Mouse (Mus musculus) megakaryocyte progenitor cell, adult 5-6 weeks (primary cell): ENCODE measurements around the gene Gm45233. TPM values are rescaled to one million over a fixed set of nuclear protein-coding genes. Genes with fewer than 3 reads are reported as not detected.
"Not testable (repeated sequence)": the region's sequence is repeated elsewhere in the genome, so short reads cannot be mapped to it uniquely, and the experiment has no call there.

Experiments used
- ATAC-seq: replicated peaks from 2 replicates; pipeline ENCODE4 v1.8.0; 2016; ENCODE audit warnings: mild to moderate bottlenecking, moderate TSS enrichment, inconsistent platforms; ENCODE audit not compliant: poor library complexity
- total RNA-seq, 2 experiments: library from RNA; stranded (forward) in 1 of 2; stranded (reverse) in 1 of 2; fragments of 157-497, 149-512 nt in 1 of 2; fragments of 200-1000 nt in 1 of 2; gene quantifications; 2 replicates each; pipeline versions ENCODE4 v1.2.3 to v1.2.4; 2015 to 2017

The Gm45233 gene
- total RNA-seq (2015): not detected in 2 replicates
- total RNA-seq (2017): 1.8 and 2.3 TPM in 2 replicates

GRCm38 (mm10) chr7:43443917-43444293 lies at the start of gene Gm45233, which contains the start of gene Etfb:
Gene Gm45233 (plus strand): TSS chr7:43444128.
Gene Etfb (plus strand): TSS chr7:43444083.
- ATAC-seq: peak; percentile 73

DNA sequence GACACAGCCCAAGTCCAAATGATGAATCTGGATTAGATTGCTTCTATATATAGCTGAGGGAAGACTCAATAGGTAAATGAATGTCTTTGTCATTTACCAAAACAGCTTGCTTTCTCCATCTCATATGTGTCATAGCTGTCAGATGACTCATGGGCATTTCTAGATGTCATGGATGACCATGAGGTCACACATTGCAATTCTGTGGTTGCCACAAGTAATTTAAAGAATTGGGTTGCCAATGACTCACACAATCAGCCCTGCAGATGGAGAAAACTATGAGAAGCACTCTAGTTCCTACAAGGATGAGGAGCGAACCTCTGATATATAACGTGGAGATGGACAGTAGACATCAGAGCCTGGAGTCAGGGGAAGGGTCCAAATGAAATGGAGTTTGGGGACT lies 44.4 kb upstream of the Gm45233 start:
- ATAC-seq: no peak

DNA sequence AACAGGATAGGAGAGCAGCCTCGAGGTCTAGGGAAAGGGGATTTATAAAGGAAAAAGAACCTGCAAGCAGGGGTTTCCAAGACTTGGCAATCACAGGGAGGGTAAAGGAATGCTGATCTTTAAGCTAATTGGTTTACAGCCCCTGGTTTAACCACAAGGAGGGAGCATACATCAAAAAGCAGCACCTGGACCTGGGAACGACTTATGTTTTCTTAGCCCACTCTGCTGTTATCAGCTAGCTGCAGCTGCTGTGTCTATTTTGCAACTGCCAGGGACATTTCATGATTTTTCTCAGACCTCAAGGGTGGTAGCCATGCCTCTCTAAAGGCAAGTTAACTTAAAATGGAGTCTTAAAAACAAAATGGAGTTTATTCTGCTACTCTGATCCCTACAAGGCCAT lies 41.2 kb upstream of the Gm45233 start:
- ATAC-seq: peak; percentile 68

- no peak for ATAC-seq
Measured at GRCm38 (mm10) chr7:43407573-43407972, 36.4 kb upstream of the Gm45233 start.

DNA sequence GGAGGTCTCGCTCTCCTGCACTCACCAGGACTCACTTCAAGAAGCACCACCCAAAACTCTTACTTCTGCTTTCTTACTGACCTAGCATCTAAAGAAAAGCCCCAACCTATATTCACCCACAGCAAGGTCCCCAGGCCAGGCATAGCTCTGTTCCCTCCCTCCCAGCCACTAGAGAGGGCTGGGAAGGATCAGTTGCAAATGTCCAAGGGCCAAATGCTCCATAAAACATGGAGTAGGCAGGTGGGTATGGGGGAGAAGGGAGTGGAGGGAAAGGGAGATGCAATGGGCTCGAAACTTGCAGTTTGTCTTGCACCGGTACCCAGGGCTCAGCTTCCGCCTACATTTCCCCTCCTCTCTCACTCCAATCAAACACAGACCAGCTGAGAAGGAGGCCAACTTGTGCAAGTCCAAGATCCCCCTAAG lies 35.8 kb upstream of the Gm45233 start, which contains the start of gene Siglecg:
Gene Siglecg, plus strand, starts transcription at position 74 of the 423 bp plus-strand sequence.
- peak; percentile 83 for ATAC-seq

GRCm38 (mm10) chr7:43409084-43409483 lies 34.8 kb upstream of the Gm45233 start:
- ATAC-seq: no peak

- ATAC-seq: not testable (repeated sequence)
Measured at GRCm38 (mm10) chr7:43411724-43412123, 32.2 kb upstream of the Gm45233 start.

- ATAC-seq: no peak
Measured at GRCm38 (mm10) chr7:43417298-43417697, 26.6 kb upstream of the Gm45233 start.

DNA sequence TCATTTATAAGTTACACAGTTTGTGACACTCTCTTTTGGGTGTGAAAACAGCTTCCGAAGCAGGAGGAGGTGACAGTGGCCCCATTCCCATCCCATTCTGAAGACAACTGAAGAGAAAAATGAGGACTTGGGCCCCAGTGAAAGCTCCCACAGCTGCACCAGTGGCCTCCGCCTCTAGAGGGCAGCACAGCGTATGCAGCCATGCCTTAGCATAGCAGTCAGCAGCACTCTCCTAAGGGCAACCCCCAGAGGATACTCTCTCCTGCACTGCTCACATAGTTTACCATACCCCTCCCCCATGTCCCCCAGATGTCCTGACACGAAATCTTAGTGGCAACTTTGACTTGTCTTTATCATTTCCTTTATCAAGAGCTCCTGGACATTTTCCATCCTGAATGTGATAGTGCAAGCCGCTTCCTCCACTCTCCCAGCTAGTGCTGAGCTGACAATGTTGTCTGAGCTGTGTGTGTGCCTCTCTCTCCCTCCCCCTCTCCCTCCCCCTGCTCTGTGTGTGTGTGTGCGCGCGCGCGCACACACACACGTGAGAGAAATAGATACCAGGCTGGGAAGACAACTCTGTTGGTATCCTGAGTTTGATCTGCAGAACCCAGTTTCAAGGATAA lies 20.8 kb upstream of the Gm45233 start:
- peak; percentile 97 for ATAC-seq

DNA sequence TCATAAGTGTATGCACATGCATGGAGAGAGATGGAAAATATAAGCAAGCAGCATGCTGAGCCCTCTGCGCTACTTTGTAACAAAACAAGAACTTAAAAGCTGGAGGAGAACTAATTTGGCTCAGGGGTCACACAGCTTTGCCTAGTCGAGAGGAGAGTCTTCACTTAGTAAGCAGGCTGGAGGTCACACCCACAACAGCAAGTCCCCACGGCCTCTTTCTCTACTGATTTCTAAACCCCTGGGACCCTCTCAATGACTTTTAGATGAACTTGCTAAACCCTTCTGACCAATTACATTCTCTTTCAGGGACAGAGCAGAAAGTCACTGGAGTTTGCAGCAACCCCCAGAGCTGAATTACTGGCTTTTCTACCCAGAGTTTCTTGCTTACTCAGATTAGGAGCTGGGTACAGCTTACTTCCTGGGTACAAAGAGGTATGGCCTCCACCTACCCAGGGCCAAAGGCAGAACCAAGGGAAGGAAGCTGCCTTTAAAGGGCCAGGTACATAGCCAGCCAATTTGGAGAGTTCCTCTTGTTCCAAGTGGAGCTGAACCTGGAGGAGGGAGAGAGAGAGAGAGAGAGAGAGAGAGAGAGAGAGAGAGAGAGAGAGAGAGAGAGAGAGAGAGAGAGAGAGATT lies 19.8 kb upstream of the Gm45233 start:
- ATAC-seq: no peak

DNA sequence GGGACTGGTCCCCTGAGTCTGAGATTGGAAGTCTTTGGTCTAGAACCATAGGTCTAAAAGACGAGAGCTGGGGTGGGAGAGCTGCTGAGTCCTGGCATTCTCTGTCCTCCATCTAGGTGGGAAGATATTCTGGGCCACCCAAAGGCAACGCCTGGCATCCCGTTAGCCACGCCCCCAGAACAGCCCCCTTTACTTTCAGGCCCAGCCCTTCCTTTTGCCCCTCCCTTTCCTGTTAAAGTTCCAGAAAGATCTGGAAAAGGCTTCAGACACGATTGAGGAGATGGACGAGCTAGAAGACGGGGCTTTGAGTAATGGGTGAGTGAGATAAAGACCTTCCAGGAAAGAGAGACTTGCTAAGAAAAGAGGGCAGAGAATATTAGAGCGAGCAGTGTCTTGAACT lies 16.5 kb upstream of the Gm45233 start, which contains the start of gene Lim2:
Gene Lim2, plus strand, starts transcription at position 265 of the 400 bp plus-strand sequence.
- ATAC-seq: no peak

DNA sequence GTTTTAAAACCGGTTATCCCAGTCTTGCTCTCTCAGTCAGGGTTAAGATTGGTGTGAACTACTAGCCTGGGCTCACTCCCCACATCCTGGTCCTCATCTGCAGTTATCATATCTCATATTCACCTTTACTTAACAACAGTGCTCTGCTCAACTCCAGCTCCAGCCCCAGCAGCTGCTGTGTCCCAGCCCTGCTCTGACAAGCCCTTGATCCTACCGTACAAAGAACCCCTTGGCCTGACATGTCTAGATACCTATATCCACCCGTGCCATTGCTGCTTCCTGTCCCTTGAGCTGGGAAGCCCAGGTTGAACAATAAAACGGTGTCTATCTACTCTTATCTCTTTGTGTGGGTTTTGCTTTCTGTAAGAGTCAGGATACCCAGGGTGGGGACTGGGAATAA lies 14.4 kb upstream of the Gm45233 start:
- ATAC-seq: no peak

DNA sequence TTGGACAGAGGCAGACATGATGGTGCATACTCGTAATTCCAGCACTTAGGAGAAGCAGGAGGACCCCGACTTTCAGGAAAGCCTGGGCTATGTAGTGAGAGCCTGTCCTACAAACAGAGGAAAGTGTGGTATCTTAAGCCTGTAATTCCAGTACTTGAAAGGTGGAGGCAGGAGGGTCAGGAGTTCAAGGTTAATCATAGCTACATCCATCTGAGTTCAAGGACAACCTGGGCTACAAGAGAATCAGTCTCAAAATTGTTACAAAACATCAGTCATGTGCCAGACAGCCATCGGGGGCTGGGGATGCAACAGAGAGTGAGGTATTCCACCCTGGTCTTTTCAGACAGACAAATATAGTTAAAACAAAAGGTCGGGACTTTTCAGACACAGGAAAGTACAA lies 11.0 kb upstream of the Gm45233 start:
- no peak for ATAC-seq

- no peak for ATAC-seq
Measured at GRCm38 (mm10) chr7:43434676-43435075, 9.3 kb upstream of the Gm45233 start.

DNA sequence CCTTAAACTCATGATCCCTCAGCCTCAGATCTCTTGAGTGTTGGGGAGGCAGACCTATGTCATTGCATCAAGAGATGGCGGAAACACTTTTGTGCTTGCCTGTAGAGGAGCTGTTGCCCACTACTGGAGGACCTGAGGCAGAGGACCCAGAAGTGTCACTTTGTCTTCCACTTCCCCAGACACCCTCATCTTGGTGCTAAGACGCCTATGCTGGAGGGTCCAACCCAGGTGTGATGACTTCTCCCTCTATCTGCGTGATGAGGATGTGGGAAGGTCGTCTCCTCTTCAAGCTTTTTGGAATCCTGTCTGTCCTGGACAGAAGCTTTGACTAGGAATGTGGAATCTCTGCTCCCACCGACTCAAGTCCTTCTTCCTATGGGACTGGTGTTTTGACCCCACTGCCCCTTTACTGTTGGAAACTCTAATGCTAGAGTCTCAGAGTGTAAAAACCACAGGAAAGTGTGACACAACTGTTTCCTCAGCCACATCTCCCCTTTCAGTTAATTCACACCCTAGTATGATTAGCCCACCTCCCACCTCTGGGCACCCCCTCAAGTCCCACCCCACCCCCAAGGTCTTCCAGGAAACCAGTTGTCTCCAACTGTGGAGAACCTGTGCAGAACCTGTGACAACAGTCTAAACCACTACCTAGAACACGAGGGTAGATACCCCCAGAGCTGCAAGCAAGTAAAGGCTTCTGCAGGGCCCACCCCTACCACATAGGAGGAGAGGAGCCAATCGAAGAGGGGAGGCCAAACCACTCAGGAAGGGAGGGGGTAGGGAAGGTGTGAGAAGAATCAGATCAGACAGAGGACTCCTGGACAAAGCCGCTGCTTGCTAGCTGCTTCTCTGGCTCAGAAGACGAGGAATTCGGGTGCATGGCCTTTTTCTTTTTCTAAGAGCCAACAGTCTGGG lies 7.3 kb upstream of the Gm45233 start, which contains the start of gene Nkg7:
Gene Nkg7, plus strand, starts transcription at position 733 of the 915 bp plus-strand sequence.
- ATAC-seq: peak; percentile 65

- peak; percentile 7; the same call in 1 of the 2 replicates for ATAC-seq
Measured at GRCm38 (mm10) chr7:43438611-43439010, 5.3 kb upstream of the Gm45233 start.

DNA sequence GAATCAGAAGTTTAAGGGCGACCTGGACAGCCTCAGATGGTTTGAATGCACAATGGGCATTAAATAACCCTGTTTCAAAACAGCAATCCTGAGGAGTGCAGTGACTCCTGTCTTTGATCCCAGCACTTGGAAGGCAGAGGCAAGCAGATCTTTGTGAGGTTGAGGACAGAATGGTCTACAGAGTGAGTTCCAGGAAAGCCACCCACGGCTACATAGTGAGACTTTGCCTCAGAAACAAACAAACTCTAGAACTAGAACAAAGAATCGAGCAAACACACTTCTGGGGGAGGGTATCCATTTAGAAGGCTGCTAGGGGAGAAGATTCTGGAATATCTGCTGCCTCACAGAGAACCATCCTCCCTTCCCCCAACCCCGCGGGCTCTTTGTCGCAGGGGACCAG lies 3.4 kb upstream of the Gm45233 start, which contains the start of gene Cldnd2:
Gene Cldnd2, plus strand, starts transcription at position 301 of the 400 bp plus-strand sequence.
- ATAC-seq: no peak

- ATAC-seq: no peak
Measured at GRCm38 (mm10) chr7:43441071-43441470, 2.9 kb upstream of the Gm45233 start.

GRCm38 (mm10) chr7:43442684-43443083 lies 1.2 kb upstream of the Gm45233 start:
- no peak for ATAC-seq

GRCm38 (mm10) chr7:43443126-43443916 lies 607 bp upstream of the Gm45233 start:
- ATAC-seq: peak; percentile 67
